Mouse (Mus musculus) C2C12 (cell line): ENCODE data around the gene Rhbdl2. TPM values are rescaled to one million over a fixed set of nuclear protein-coding genes. Genes with fewer than 3 reads are reported as not detected.

Experiments used
- H3K27me3 ChIP-seq: one replicate; pipeline ENCODE4 v1.6.1; 2011; ENCODE audit not compliant: control insufficient read depth, insufficient read depth, insufficient read length
- H3K36me3 ChIP-seq: one replicate; pipeline ENCODE4 v1.6.1; 2011; ENCODE audit not compliant: control insufficient read depth, insufficient read depth
- H3K4me3 ChIP-seq: one replicate; pipeline ENCODE4 v1.5.1; 2011; ENCODE audit warnings: mild to moderate bottlenecking, control low read depth; ENCODE audit not compliant: poor library complexity, insufficient read depth, severe bottlenecking
- H3K79me2 ChIP-seq: one replicate; pipeline ENCODE4 v1.6.1; 2011; ENCODE audit not compliant: control insufficient read depth, insufficient read depth
- H3K79me3 ChIP-seq: one replicate; pipeline ENCODE4 v1.6.1; 2011; ENCODE audit warnings: low read depth, control low read depth
- H3ac ChIP-seq: one replicate; pipeline ENCODE3; 2011; ENCODE audit warnings: low read depth; ENCODE audit not compliant: control insufficient read depth, insufficient read length
- CEBPB ChIP-seq: IDR thresholded peaks from one replicate; pipeline ENCODE4 v1.6.1; 2011; ENCODE audit warnings: low read depth, mild to moderate bottlenecking, control low read depth, moderate library complexity
- CTCF ChIP-seq: IDR thresholded peaks from one replicate; pipeline ENCODE4 v1.5.1; 2011; ENCODE audit not compliant: control insufficient read depth, insufficient read depth, insufficient read length
- FOSL1 ChIP-seq: IDR thresholded peaks from one replicate; pipeline ENCODE4 v1.8.0; 2011; ENCODE audit warnings: mild to moderate bottlenecking, low read length; ENCODE audit not compliant: poor library complexity, insufficient read depth, severe bottlenecking
- MAX ChIP-seq: IDR thresholded peaks from one replicate; pipeline ENCODE4 v1.6.1; 2011; ENCODE audit warnings: mild to moderate bottlenecking, control low read depth
- MYOD1 ChIP-seq: IDR thresholded peaks from one replicate; pipeline ENCODE4 v1.6.1; 2011; ENCODE audit warnings: low read depth; ENCODE audit not compliant: control insufficient read depth, insufficient read length
- MYOG ChIP-seq: IDR thresholded peaks from one replicate; pipeline ENCODE4 v1.6.1; 2011; ENCODE audit not compliant: control insufficient read depth, insufficient read length; ENCODE audit errors: extremely low read depth
- USF1 ChIP-seq: IDR thresholded peaks from one replicate; pipeline ENCODE4 v1.6.1; 2011; ENCODE audit warnings: low read depth, mild to moderate bottlenecking, control low read depth, moderate library complexity
- polyA plus RNA-seq: library from polyadenylated mRNA; unstranded; fragments of >200 nt; fragmentation: generic; extraction: Trizol; gene quantifications from one replicate; pipeline ENCODE4 v1.2.1, GENCODE M21; 2012; ENCODE audit warnings: missing spikeins

Rhbdl2 gene
- polyA plus RNA-seq, 1 experiment: 0.14 TPM

GRCm38 (mm10) chr4:123749484-123750130, 38.1 kb upstream of the Rhbdl2 start:
- H3K79me2 ChIP-seq: peaks cover 56% of the 10 kb centered on the region
- peaks cover 51% of the 10 kb centered on the region for H3K79me3 ChIP-seq
- no peak for TF ChIP-seq CEBPB
- TF ChIP-seq CTCF: no peak
- TF ChIP-seq USF1: no peak
- TF ChIP-seq MAX: no peak
- no peak for TF ChIP-seq MYOD1
- TF ChIP-seq FOSL1: no peak
- TF ChIP-seq MYOG: no peak
- peak overlapping the region; percentile 87 for H3ac ChIP-seq
- H3K27me3 ChIP-seq: no peaks in the 10 kb centered on the region
- H3K4me3 ChIP-seq: peak overlapping the region; percentile 97
- H3K36me3 ChIP-seq: peaks cover 2% of the 10 kb centered on the region

- peak within 1 kb of the TSS; percentile 97 for H3K4me3 ChIP-seq
- no peaks in the 10 kb centered on the region for H3K27me3 ChIP-seq
- TF ChIP-seq MYOG (no peak), USF1 (no peak), MAX (no peak), CEBPB (no peak)
- H3K79me2 ChIP-seq: peaks cover 50% of the 10 kb centered on the region
- H3K79me3 ChIP-seq: peaks cover 45% of the 10 kb centered on the region
- peak within 1 kb of the TSS; percentile 87 for H3ac ChIP-seq
- H3K36me3 ChIP-seq: no peaks in the 10 kb centered on the region
Observed at GRCm38 (mm10) chr4:123750152-123750651, 37.5 kb upstream of the Rhbdl2 start, which contains the start of gene Akirin1. Akirin1 (minus strand) TSS chr4:123750345.

GRCm38 (mm10) chr4:123750707-123751312, 36.9 kb upstream of the Rhbdl2 start:
- H3K36me3 ChIP-seq: no peaks in the 10 kb centered on the region
- H3K27me3 ChIP-seq: no peaks in the 10 kb centered on the region
- peaks cover 39% of the 10 kb centered on the region for H3K79me3 ChIP-seq
- TF ChIP-seq USF1: no peak
- no peak for TF ChIP-seq CTCF
- no peak for TF ChIP-seq FOSL1
- no peak for TF ChIP-seq MYOG
- no peak for TF ChIP-seq MYOD1
- TF ChIP-seq CEBPB: no peak
- no peak for TF ChIP-seq MAX
- peaks cover 44% of the 10 kb centered on the region for H3K79me2 ChIP-seq
- H3ac ChIP-seq: peak overlapping the region; percentile 46
- peak overlapping the region; percentile 97 for H3K4me3 ChIP-seq

GRCm38 (mm10) chr4:123758306-123758705, 29.4 kb upstream of the Rhbdl2 start:
- H3K79me3 ChIP-seq: no peaks in the 10 kb centered on the region
- H3K36me3 ChIP-seq: no peaks in the 10 kb centered on the region
- H3K27me3 ChIP-seq: no peaks in the 10 kb centered on the region
- H3ac ChIP-seq: no peak overlapping the region
- no peak overlapping the region for H3K4me3 ChIP-seq
- H3K79me2 ChIP-seq: no peaks in the 10 kb centered on the region
- TF ChIP-seq CEBPB: no peak
- TF ChIP-seq MYOG: no peak
- TF ChIP-seq CTCF: peak; percentile 20
- no peak for TF ChIP-seq MYOD1

- Histone ChIP-seq H3K36me3 (no peaks in the 10 kb centered on the region), H3K79me3 (no peaks in the 10 kb centered on the region), H3ac (no peak overlapping the region), H3K27me3 (no peaks in the 10 kb centered on the region), H3K4me3 (no peak overlapping the region), H3K79me2 (no peaks in the 10 kb centered on the region)
- no peak for TF ChIP-seq CTCF
- TF ChIP-seq MYOD1: no peak
- TF ChIP-seq MYOG: no peak
- no peak for TF ChIP-seq USF1
- TF ChIP-seq FOSL1: no peak
Observed at GRCm38 (mm10) chr4:123765071-123765470, 22.6 kb upstream of the Rhbdl2 start.

GRCm38 (mm10) chr4:123767807-123768206, 19.9 kb upstream of the Rhbdl2 start:
- H3K4me3 ChIP-seq: no peak overlapping the region

More at GRCm38 (mm10) chr4:123767807-123768206, 19.9 kb upstream of the Rhbdl2 start:
- Histone ChIP-seq H3K79me2 (no peaks in the 10 kb centered on the region), H3ac (no peak overlapping the region), H3K79me3 (no peaks in the 10 kb centered on the region), H3K36me3 (no peaks in the 10 kb centered on the region), H3K27me3 (no peaks in the 10 kb centered on the region)
- TF ChIP-seq MYOD1 (no peak), USF1 (no peak), MAX (no peak), MYOG (no peak), FOSL1 (no peak), CTCF (no peak), CEBPB (no peak)
